Comparison of ENCODE assay signal across 9 mouse cellular contexts in the genomic region with DNA sequence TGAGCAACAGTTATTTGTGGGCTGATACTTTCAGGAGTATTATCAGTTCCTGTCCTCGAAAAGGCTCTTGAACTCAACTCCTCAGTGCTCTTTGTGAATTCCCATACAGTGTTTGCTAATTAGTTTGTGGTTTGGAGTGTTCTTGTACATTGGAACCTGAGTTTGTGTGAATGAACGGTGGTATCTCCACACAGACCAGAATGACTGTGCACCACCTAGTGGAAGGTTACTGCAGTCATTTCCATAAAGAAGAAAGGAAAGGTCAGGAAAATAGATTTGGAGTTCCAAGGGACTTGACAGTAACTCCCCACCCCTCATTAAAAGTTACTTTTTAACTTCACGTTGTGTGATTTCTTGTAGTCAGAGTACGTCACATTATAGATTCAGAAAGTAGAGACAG.
DNase-seq lines count a peak whose midpoint lies in the region; ATAC-seq and TF ChIP-seq lines count a peak whose summit lies in the region.
"Had no signal": no experiment of that assay in that cellular context is flagged by ENCODE, and none has a peak within 500 bp of the region (broad histone marks: within the 10 kb centered on the region; RNA-seq: fewer than 3 reads in every experiment).

No protein-coding gene starts in this region.

- TF ChIP-seq CTCF in heart, postnatal 0 days (IDR thresholded peaks at IDR 0.05; ENCODE audit: low read depth) = peak; percentile 70

- no peaks in the 10 kb centered on the region for H3K9me3 ChIP-seq in heart, postnatal 0 days (replicated peaks; ENCODE audit: control insufficient read depth, low read length)

- ATAC-seq in heart, postnatal 0 days (ENCODE audit: insufficient read depth, low read depth) = no peak
- no peak for ATAC-seq in monocyte, adult 5-6 weeks (replicated peaks; ENCODE audit: insufficient number of reproducible peaks, low FRiP score, low TSS enrichment, poor library complexity, severe bottlenecking)

- no peaks in the 10 kb centered on the region for H3K4me1 ChIP-seq in heart, postnatal 0 days (ENCODE audit: control insufficient read depth, insufficient read depth)

- H3K4me3 ChIP-seq in heart, postnatal 0 days (ENCODE audit: low read depth, low read length) = no peak overlapping the region

- no peak overlapping the region for H3K9ac ChIP-seq in heart, postnatal 0 days (replicated peaks; ENCODE audit: low read depth, low read length)

- no peak overlapping the region for H3K4me2 ChIP-seq in heart, postnatal 0 days (ENCODE audit: low read depth, low read length)

- no peak for TF ChIP-seq EP300 in heart, postnatal 0 days (IDR thresholded peaks at IDR 0.05; ENCODE audit: low read depth)

- intact Hi-C loops in heart, postnatal 25 days (cut with DNase I) = loop anchor here (2.0 to 5.0 kb wide), 2 partner anchors 151 to 487 kb away; no protein-coding TSS in a partner anchor

- 45% methylated on average over 4 of the region's 4 CpGs for WGBS in heart, postnatal 0 days

- H3K27ac ChIP-seq in heart, postnatal 0 days (ENCODE audit: low read depth) = no peak overlapping the region

- DNase-seq in heart, postnatal 0 days (ENCODE audit: low spot score) = peak; percentile 16
- no peak for DNase-seq in heart, postnatal 25 days (ENCODE audit: low spot score)
- DNase-seq in ovary, postnatal 14 days (ENCODE audit: low spot score) = peak; percentile 7
- DNase-seq in ovary, adult 18-20 months (ENCODE audit: low spot score) = no peak
- peak; percentile 29 for DNase-seq in R1 (ENCODE audit: low read depth, low spot score)
- DNase-seq in naive thymus-derived CD4-positive, alpha-beta T cell, adult 2 months (ENCODE audit: low read depth) = peak; percentile 66
- no peak for DNase-seq in gastrocnemius, postnatal 10 days
- DNase-seq: thymus, postnatal 25 days had no signal

- H3K36me3 ChIP-seq in heart, postnatal 0 days (replicated peaks; ENCODE audit: control insufficient read depth, insufficient read depth, low read length) = no peaks in the 10 kb centered on the region

- no peaks in the 10 kb centered on the region for H3K27me3 ChIP-seq in heart, postnatal 0 days (ENCODE audit: control insufficient read depth, insufficient read depth, low read length)

Comparison
In these comparisons a context has a peak if more than half of its experiments do, and no peak if none do; other contexts are left out.
1. DNase-seq: peak in heart, postnatal 0 days (single experiment), ovary, postnatal 14 days (single experiment), R1 (single experiment) and naive thymus-derived CD4-positive, alpha-beta T cell, adult 2 months (single experiment); none in heart, postnatal 25 days (single experiment), ovary, adult 18-20 months (single experiment) and gastrocnemius, postnatal 10 days (single experiment).